Mouse (Mus musculus) adrenal gland, postnatal 36 days (tissue): ENCODE results near the gene Klhl36. TPM values are rescaled to one million over a fixed set of nuclear protein-coding genes. Genes with fewer than 3 reads are reported as not detected.

ENCODE experiments used
- total RNA-seq, 2 experiments: library from RNA; stranded (reverse); gene quantifications; 2 replicates each; pipeline ENCODE4 v1.2.3; 2021

Gene Klhl36
- total RNA-seq, 2 experiments from 2014 or later = 5.0 to 10.0 TPM

Other genes with a start within 250 kb of the Klhl36 start
- gene Adad2, start 249.5 kb upstream of the Klhl36 start, total RNA-seq = not detected
- gene Kcng4, start 226.6 kb upstream of the Klhl36 start, total RNA-seq = under 1 TPM; 0.30 to 0.33 TPM
- 10 to 100 TPM in 1 of 2 experiments, 1 to 10 TPM in 1; 9.7 to 15.6 TPM for gene Wfdc1, start 195.9 kb upstream of the Klhl36 start, total RNA-seq
- under 1 TPM; 0.17 to 0.46 TPM for gene Atp2c2, start 162.3 kb upstream of the Klhl36 start, total RNA-seq
- gene Tldc1, start 83.8 kb upstream of the Klhl36 start, total RNA-seq = 10 to 100 TPM; 11.0 to 17.4 TPM
- 10 to 100 TPM; 44.4 to 51.3 TPM for gene Cotl1, start 21.7 kb upstream of the Klhl36 start, total RNA-seq
- 100 to 1,000 TPM; 100 to 113 TPM for gene Usp10, start 48.1 kb downstream of the Klhl36 start, total RNA-seq
- gene Gm20388, start 48.6 kb downstream of the Klhl36 start, total RNA-seq = 1 to 10 TPM; 2.4 to 7.4 TPM
- 10 to 100 TPM in 1 of 2 experiments, 1 to 10 TPM in 1; 7.8 to 19.4 TPM for gene Crispld2, start 130.2 kb downstream of the Klhl36 start, total RNA-seq
- gene Zdhhc7, start 239.2 kb downstream of the Klhl36 start, total RNA-seq = 10 to 100 TPM; 40.3 to 55.6 TPM